Comparison of ENCODE assay signal across 18 mouse cellular contexts in the genomic region with DNA sequence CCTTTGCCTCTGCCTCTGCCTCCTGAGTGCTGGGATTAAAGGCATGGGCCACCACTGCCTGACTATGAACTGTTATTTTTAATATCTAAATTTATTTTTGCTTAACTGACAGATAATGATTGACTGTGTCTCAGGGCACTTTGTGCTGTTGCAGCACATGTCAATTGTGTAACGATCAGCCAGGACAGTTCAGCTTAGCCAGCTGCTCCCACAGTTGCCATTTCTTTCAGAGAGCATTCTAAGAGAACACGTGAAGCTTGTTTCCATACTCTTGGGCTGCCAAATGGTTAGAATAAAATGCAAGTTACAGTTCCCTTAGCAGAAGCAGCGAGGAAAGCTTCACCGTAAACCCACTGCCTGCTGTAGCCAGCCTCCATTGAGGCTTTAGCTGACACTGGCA.
"Had no signal": no experiment of that assay in that cellular context is flagged by ENCODE, and none has a peak within 500 bp of the region (broad histone marks: within the 10 kb centered on the region; RNA-seq: fewer than 3 reads in every experiment).

No protein-coding gene starts in this region.

- DNase-seq: lung, embryonic 14.5 days; lung, postnatal 10 days; lung, postnatal 4 days; midbrain, embryonic 14.5 days; retina, postnatal 1 day; right cerebral cortex, adult 18-20 months; right cerebral cortex, postnatal 25 days; right cerebral cortex, postnatal 4 days; spleen, adult 18-20 months; thymus, adult 18-20 months; thymus, postnatal 14 days; thymus, postnatal 36 days had no signal

- H3K9me3 ChIP-seq: midbrain, embryonic 10.5 days; midbrain, embryonic 12.5 days; neural tube, embryonic 13.5 days; neural tube, embryonic 15.5 days had no signal

- H3K27me3 ChIP-seq: midbrain, embryonic 12.5 days; neural tube, embryonic 13.5 days; neural tube, embryonic 15.5 days had no signal

- H3K4me1 ChIP-seq: neural tube, embryonic 13.5 days; neural tube, embryonic 15.5 days had no signal

- H3K4me3 ChIP-seq: midbrain, embryonic 10.5 days; midbrain, embryonic 12.5 days; myocyte; neural tube, embryonic 13.5 days; neural tube, embryonic 15.5 days had no signal

- H3K36me3 ChIP-seq: midbrain, embryonic 10.5 days; midbrain, embryonic 12.5 days; neural tube, embryonic 13.5 days; neural tube, embryonic 15.5 days had no signal

- H3K9ac ChIP-seq: lung, embryonic 14.5 days; midbrain, embryonic 12.5 days; neural tube, embryonic 13.5 days; neural tube, embryonic 15.5 days had no signal

- H3K4me2 ChIP-seq: lung, embryonic 14.5 days; midbrain, embryonic 12.5 days; neural tube, embryonic 13.5 days; neural tube, embryonic 15.5 days had no signal

- ATAC-seq: midbrain, embryonic 16.5 days had no signal

- H3K27ac ChIP-seq: midbrain, embryonic 10.5 days; midbrain, embryonic 12.5 days; neural tube, embryonic 13.5 days; neural tube, embryonic 15.5 days had no signal
